Mouse (Mus musculus) lung, adult 2 months (tissue): ENCODE measurements at regions not wholly inside any gene's neighbourhood (a gene's known extent, or its start where the extent isn't known, plus 50 kb on each side); places are given as distances from the start of the nearest gene placed in this dataset.

Experiments
- DNase-seq: peaks from one replicate; pipeline ENCODE4 v3.0.0; 2022
- H3K4me1 ChIP-seq: fragments of 200-500 bp; 2 replicates; pipeline ENCODE4 v1.6.1; 2011; ENCODE audit warnings: low read length; ENCODE audit not compliant: control insufficient read depth, insufficient read depth
- H3K4me3 ChIP-seq: fragments of 200-500 bp; replicated peaks from 2 replicates; pipeline ENCODE3; 2011; ENCODE audit warnings: low read depth, mild to moderate bottlenecking, control low read depth, low read length; ENCODE audit errors: extremely low read depth
- CTCF ChIP-seq: fragments of 200-500 bp; IDR thresholded peaks from 2 replicates; pipeline ENCODE4 v1.5.1; 2011; ENCODE audit warnings: mild to moderate bottlenecking, low read length, control low read depth; ENCODE audit not compliant: insufficient read depth
- POLR2A ChIP-seq: fragments of 200-500 bp; IDR thresholded peaks from 2 replicates; pipeline ENCODE4 v1.6.1; 2011; ENCODE audit warnings: low read depth, mild to moderate bottlenecking, control low read depth, low read length, borderline replicate concordance; ENCODE audit errors: extremely low read depth
- WGBS: fragments of 180-500 bp; shearing (Covaris S2); methylation state at CpG from one replicate; pipeline ENCODE4 v1.1.7; 2018; 5-methylcytosine and 5-hydroxymethylcytosine counted together

DNA sequence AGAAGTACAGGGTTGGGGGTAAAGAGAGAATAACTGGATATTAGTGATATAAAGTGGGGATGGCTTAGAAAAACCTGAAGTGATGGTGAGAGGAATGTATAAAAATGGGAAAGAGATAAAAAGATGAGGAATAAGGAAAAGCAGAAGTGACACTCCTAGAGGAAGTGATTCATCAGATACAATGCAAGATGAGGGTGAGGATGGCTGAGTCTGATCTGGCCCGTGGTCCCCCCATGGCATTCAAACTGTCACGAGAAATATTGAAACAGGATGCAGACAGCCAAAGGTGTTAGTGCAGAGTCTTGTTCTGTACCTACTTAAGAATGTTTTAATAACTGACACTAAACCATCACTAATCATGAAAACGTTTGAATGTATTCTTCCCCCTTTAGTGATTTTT, 56.2 kb upstream of the Kitl start:
- Histone ChIP-seq H3K4me3 (no peak overlapping the region), H3K4me1 (no peaks in the 10 kb centered on the region)
- no peak for DNase-seq
- 46% methylated on average over 3 of the region's 3 CpGs for WGBS
- TF ChIP-seq POLR2A (no peak), CTCF (no peak)

DNA sequence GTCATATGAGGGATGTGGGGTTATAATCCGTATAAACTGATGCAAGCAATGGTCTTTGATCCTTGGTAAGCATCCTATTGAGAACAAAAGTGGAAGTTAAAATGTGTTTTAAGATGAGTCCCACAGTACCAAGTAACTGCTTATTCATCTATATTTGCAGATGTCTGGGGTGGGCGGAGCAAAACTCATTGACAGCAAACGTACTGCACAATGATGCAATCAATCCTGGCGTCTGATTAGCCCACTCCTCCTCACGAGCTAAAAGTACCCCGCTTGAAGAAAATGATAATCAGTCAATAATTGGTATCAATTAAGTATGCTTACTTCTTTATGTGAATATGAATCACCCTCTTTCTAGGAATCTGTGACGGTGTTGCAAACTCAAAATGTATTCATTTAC, 62.9 kb upstream of the Kitl start:
- TF ChIP-seq POLR2A, result no peak
- TF ChIP-seq CTCF, result no peak
- WGBS, result 82% methylated on average over 7 of the region's 7 CpGs
- DNase-seq, result no peak
- no peaks in the 10 kb centered on the region; the same call in 1 of the 2 replicates for H3K4me1 ChIP-seq
- H3K4me3 ChIP-seq, result no peak overlapping the region

DNA sequence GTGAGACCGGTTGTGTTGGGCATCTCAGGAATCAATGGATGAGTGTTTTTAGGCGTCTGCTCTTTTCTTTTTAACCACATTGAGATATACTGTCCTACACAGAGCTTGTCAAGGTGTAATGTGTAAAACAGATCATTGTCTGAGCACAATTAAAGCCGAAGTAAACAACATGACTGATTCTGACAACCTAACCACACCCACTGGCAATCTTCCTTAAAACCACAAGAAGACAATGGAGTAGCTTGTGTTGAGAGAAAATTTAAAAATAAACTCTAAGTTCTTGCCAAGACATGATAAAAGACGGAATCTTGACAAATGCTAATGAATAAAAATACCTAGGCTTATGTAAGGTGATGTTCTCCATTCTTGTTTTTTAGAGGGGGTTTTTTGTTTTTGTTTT, 63.7 kb upstream of the Kitl start:
- DNase-seq, result no peak
- 50% methylated on average over 4 of the region's 4 CpGs for WGBS

DNA sequence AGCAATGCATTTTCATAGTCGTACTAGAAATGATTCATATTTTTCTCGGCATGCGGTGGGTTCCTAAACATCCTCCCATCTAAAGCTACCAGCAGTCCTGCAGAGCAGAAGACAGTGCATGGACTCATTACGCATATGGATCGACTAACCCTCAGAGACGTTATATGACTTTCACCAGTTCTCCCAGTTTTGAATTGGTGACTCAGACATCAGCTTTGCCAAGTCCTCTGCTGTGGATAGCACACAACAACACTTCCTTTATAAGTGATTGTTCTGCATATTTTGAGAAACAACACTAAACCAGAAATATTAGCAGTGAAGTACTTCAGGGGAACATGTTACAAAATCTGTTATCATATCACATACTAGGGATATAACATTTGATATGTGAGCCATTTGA, 64.1 kb upstream of the Kitl start:
- H3K4me1 ChIP-seq, result no peaks in the 10 kb centered on the region; the same call in 1 of the 2 replicates
- no peak overlapping the region for H3K4me3 ChIP-seq
- no peak for TF ChIP-seq CTCF
- TF ChIP-seq POLR2A, result no peak
- no peak for DNase-seq
- WGBS, result 71% methylated on average over 6 of the region's 6 CpGs

More for the DNA sequence above, 63.7 kb upstream of the Kitl start:
- TF ChIP-seq POLR2A (no peak), CTCF (no peak)
- Histone ChIP-seq H3K4me3 (no peak overlapping the region), H3K4me1 (no peaks in the 10 kb centered on the region; the same call in 1 of the 2 replicates)

DNA sequence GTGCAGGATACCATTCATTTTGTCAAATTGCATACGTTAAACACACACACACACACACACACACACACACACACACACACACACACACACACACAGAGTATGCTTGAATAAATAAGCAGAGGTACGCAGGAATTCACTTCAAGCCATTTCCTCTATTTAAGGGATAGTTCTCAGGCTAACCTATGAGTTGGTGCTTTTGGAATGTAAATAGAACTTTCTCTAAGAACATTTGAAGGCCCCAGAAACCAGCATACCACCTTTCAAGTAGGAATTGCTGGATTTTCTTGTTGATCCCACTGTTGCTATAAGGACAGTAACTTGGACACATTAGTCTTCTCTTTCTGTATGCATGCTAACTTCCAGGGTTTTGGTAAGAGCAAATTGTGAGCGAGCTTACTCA, 66.7 kb upstream of the Kitl start:
- Histone ChIP-seq H3K4me3 (no peak overlapping the region), H3K4me1 (no peaks in the 10 kb centered on the region; the same call in 1 of the 2 replicates)
- 65% methylated on average over 3 of the region's 3 CpGs for WGBS
- no peak for DNase-seq
- TF ChIP-seq POLR2A, result no peak
- no peak for TF ChIP-seq CTCF

DNA sequence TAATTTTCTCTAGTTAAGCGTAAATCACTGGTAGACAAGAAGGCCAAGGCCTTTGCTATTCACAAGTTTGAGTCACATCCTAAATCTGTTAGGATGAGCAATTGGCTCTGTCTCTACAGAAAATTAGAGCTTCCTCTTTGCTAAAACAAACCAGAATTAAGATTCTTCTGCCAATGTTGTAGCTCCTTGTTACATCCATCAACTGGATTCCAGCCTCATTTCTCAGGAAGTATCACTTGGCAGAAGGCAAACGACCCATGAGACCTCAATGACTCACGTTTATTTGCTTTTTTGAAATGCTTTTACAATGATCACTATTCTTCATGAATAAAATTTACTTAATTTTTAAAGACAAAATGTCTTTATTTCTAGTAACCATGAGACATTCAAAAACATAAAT, 70.0 kb upstream of the Kitl start:
- DNase-seq, result no peak
- 57% methylated on average over 3 of the region's 3 CpGs for WGBS
- TF ChIP-seq POLR2A (no peak), CTCF (no peak)
- H3K4me3 ChIP-seq, result no peak overlapping the region
- no peaks in the 10 kb centered on the region for H3K4me1 ChIP-seq

DNA sequence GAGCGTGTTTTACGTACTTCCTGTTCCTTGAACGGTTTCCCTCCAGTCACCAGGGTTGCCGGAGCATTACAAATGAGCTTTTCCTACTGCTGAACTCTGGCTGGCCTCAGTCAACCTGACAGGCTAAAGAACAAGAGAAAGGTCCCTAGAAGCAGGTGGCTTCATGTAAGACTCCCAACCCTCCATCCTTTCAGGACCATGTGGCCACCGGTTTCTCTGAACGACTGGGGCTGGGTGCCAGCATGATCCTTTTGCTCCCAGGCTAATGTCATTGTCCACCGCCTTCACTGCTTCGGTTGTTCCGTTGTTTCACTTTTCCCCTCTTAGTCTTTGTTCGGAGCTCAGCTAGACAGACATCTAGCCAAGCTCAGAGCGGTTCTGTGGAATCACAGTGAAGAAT, 73.8 kb upstream of the Kitl start:
- no peaks in the 10 kb centered on the region for H3K4me1 ChIP-seq
- 47% methylated on average over 11 of the region's 11 CpGs for WGBS
- no peak for DNase-seq
- TF ChIP-seq POLR2A (no peak), CTCF (no peak)
- H3K4me3 ChIP-seq, result peak overlapping the region; percentile 29

DNA sequence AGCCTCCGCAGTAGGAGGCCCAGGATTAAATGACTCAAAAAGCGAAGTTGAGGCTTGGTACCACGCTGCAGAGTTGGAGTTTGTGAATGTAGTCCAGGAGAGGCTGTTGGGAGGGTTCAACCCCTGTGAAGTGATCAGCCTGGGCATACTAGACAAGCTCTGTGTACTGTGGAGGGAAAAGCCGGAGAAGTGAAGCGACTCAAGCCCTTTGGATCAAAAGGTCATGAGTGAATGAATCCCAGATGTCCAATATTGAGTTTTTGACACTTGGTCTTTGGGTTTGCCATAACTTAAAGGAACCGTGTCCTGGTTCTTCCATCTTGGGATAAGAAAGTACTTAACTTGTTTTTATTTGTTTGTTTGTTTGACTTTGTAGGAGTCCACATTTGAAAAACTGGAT, 76.5 kb upstream of the Kitl start:
- H3K4me3 ChIP-seq, result no peak overlapping the region
- DNase-seq, result no peak
- TF ChIP-seq CTCF, result no peak
- no peak for TF ChIP-seq POLR2A
- 94% methylated on average over 6 of the region's 6 CpGs for WGBS
- no peaks in the 10 kb centered on the region for H3K4me1 ChIP-seq

DNA sequence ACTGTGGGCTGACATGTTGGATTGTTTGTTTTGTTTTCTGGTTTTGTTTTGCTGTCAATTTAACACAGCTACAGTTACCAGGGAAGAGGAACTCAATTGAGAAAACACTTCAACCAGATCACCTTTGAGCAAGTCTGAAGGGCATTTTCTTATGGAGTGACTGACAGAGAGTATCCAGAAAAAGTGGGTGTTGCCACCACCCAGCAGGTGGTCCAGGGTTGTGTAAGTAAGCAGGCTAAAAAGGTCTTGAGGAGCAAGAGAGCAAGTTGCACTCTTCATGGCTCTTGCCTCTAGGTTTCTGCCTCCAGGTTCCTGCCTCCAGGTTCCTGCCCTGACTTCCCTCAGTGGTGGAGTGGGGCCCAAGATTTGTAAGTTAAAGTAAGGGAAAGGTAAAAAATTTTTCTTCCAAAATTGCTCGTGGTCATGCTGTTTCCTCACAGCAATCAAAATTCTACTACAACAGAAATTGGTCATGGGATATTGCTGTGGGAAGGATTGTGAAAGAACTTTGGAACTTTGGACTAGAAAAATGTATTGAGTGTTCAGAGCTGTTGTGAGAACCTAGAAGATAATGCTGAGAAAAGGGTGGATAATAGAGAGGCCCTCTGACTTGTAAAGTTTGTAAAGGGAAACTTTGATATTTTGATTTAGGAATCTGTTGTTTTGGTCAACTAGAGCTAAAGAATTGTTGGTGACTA, 77.4 kb upstream of the Kitl start:
- TF ChIP-seq POLR2A (no peak), CTCF (no peak)
- 78% methylated on average over 1 of the region's 1 CpGs for whole genome bisulfite sequencing
- DNase-seq, result no peak
- H3K4me3 ChIP-seq, result no peak overlapping the region
- H3K4me1 ChIP-seq, result no peaks in the 10 kb centered on the region

DNA sequence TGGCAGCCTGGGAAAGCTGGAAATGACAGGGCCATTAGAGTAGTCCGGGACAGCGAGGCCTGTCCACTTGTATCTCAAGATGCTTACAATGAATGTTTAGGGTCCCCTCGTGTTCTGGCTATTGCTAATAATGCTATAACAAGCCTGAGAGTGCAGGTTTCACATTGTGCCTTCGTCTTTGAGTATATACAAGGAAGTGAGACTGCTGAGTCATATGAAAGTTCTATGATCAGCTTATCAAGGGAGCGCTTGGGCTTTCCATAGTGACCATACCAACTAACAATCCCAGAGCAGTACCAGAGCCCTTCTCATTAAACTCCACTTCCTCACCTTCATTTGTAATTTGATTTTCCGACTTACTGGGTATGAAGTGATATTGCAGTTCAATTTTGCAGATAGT, 86.2 kb upstream of the Kitl start:
- 72% methylated on average over 6 of the region's 6 CpGs for WGBS
- DNase-seq, result no peak
- peaks cover 3% of the 10 kb centered on the region for H3K4me1 ChIP-seq
- H3K4me3 ChIP-seq, result no peak overlapping the region
- no peak for TF ChIP-seq CTCF
- TF ChIP-seq POLR2A, result no peak
